Mouse (Mus musculus) heart, adult 2 months (tissue): ENCODE results near the gene Zfp503. TPM values are rescaled to one million over a fixed set of nuclear protein-coding genes. Genes with fewer than 3 reads are reported as not detected.

Experiments used
- DNase-seq, 2 experiments: peaks; one replicate each; pipeline ENCODE4 v3.0.0; 2021
- H3K27ac ChIP-seq: fragments of 200-600 bp; 2 replicates; pipeline ENCODE4 v1.8.1; 2022
- H3K27me3 ChIP-seq: fragments of 200-500 bp; 2 replicates; pipeline ENCODE4 v1.6.1; 2012; ENCODE audit warnings: mild to moderate bottlenecking, low read length, inconsistent platforms, mixed read lengths; ENCODE audit not compliant: control insufficient read depth, insufficient read depth
- H3K36me3 ChIP-seq: fragments of 200-500 bp; 2 replicates; pipeline ENCODE4 v1.6.1; 2012; ENCODE audit warnings: low read length, inconsistent platforms; ENCODE audit not compliant: control insufficient read depth, insufficient read depth
- H3K4me1 ChIP-seq: fragments of 200-500 bp; 2 replicates; pipeline ENCODE4 v1.6.1; 2011; ENCODE audit warnings: low read length; ENCODE audit not compliant: control insufficient read depth, insufficient read depth
- H3K4me3 ChIP-seq: fragments of 200-600 bp; 2 replicates; pipeline ENCODE4 v1.8.1; 2022
- H3K79me2 ChIP-seq: fragments of 200-500 bp; replicated peaks from 2 replicates; pipeline ENCODE4 v1.6.1; 2012; ENCODE audit warnings: mild to moderate bottlenecking, inconsistent platforms, low read length, moderate library complexity, mixed read lengths; ENCODE audit not compliant: control insufficient read depth, insufficient read depth
- H3K9ac ChIP-seq: fragments of 200-500 bp; 2 replicates; pipeline ENCODE4 v1.6.1; 2012; ENCODE audit warnings: low read depth, mild to moderate bottlenecking, control low read depth, inconsistent platforms, low read length, mixed read lengths
- CTCF ChIP-seq: fragments of 200-600 bp; IDR thresholded peaks from 2 replicates; pipeline ENCODE4 v1.8.1; 2022; ENCODE audit warnings: antibody characterized with exemption, mild to moderate bottlenecking, moderate library complexity
- EP300 ChIP-seq: fragments of 200-500 bp; IDR thresholded peaks from 2 replicates; pipeline ENCODE4 v1.6.1; 2011; ENCODE audit warnings: low read depth, low read length, control low read depth; ENCODE audit not compliant: insufficient read depth
- POLR2A ChIP-seq: fragments of 200-500 bp; IDR thresholded peaks from 2 replicates; pipeline ENCODE4 v1.6.1; 2011; ENCODE audit warnings: mild to moderate bottlenecking, low read depth, low read length, control low read depth; ENCODE audit not compliant: insufficient read depth
- WGBS: fragments of 180-500 bp; shearing (Covaris S2); methylation state at CpG from one replicate; pipeline ENCODE4 v1.1.7; 2018; 5-methylcytosine and 5-hydroxymethylcytosine counted together
- intact Hi-C: fragments of 180-260 bp; cut with DNase I; formaldehyde crosslinking; loops from one replicate; pipeline ENCODE4 v1.15.1; 2025
- polyA plus RNA-seq: library from polyadenylated mRNA; depleted of rRNA; stranded (reverse); fragments of >200 nt; gene quantifications from 2 replicates; pipeline ENCODE4 v1.2.3, GENCODE M21; 2012
- total RNA-seq, 2 experiments: library from RNA; stranded (reverse); gene quantifications; 2 replicates each; pipeline ENCODE4 v1.2.3; 2021

Gene Zfp503
- total and polyA plus RNA-seq, 3 experiments = 1.4 to 1.5 (median 1.5) TPM

- no peaks in the 10 kb centered on the region for H3K79me2 ChIP-seq
- H3K9ac ChIP-seq = no peak overlapping the region
- H3K4me1 ChIP-seq = no peaks in the 10 kb centered on the region
- no peak overlapping the region for H3K4me3 ChIP-seq
- peak; percentile 36 to 73 for DNase-seq
- intact Hi-C loops = loop anchor here (2.0 to 5.0 kb wide), 2 partner anchors 610 to 1078 kb away; no protein-coding TSS in a partner anchor
- no peaks in the 10 kb centered on the region for H3K27me3 ChIP-seq
- no peak overlapping the region for H3K27ac ChIP-seq
- 46% methylated on average over 4 of the region's 4 CpGs for WGBS
- H3K36me3 ChIP-seq = no peaks in the 10 kb centered on the region
- TF ChIP-seq POLR2A (no peak), EP300 (no peak), CTCF (peak; percentile 76)
These were observed 20.4 kb downstream of the Zfp503 start for GRCm38 (mm10) chr14:21968978-21969377.

- 81% methylated on average over 12 of the region's 12 CpGs for WGBS
- Histone ChIP-seq H3K79me2 (no peaks in the 10 kb centered on the region), H3K4me3 (no peak overlapping the region), H3K36me3 (no peaks in the 10 kb centered on the region), H3K27me3 (no peaks in the 10 kb centered on the region), H3K27ac (no peak overlapping the region), H3K4me1 (no peaks in the 10 kb centered on the region), H3K9ac (no peak overlapping the region)
- intact Hi-C loops = loop anchor here (2.0 to 5.0 kb wide), 2 partner anchors 611 to 1080 kb away; no protein-coding TSS in a partner anchor
- DNase-seq = no peak
- no peak for TF ChIP-seq CTCF
- TF ChIP-seq POLR2A = no peak
- TF ChIP-seq EP300 = no peak
These were observed 21.9 kb downstream of the Zfp503 start for GRCm38 (mm10) chr14:21967375-21968010.

DNA sequence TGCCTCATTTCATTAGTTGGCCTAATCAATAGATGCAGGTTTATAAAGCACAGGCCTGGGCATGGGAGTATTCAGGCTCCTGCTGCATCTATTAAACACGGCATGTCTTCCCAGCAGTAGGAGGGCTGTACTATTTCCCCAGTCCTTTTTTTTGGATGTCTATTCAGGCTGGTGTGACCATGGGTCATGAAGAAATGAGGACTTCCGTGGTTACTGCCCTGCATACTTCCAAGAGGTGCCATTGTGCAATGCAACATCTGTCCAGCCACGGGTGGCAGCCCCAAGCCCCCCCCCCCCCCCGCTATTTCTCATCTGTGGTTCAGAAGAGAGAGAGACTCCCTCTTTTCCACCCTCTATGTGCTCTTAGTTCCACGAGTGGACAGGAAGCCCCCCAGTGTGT is 23.1 kb downstream of the Zfp503 start:
- Histone ChIP-seq H3K27me3 (no peaks in the 10 kb centered on the region), H3K79me2 (no peaks in the 10 kb centered on the region), H3K27ac (no peak overlapping the region), H3K4me3 (no peak overlapping the region), H3K4me1 (no peaks in the 10 kb centered on the region), H3K36me3 (no peaks in the 10 kb centered on the region), H3K9ac (no peak overlapping the region)
- intact Hi-C loops = loop anchor here (5.0 kb wide), 1 partner anchor 1081 kb away; no protein-coding TSS in a partner anchor
- WGBS = 51% methylated on average over 5 of the region's 5 CpGs
- TF ChIP-seq CTCF (no peak), EP300 (no peak), POLR2A (no peak)
- DNase-seq = no peak

DNA sequence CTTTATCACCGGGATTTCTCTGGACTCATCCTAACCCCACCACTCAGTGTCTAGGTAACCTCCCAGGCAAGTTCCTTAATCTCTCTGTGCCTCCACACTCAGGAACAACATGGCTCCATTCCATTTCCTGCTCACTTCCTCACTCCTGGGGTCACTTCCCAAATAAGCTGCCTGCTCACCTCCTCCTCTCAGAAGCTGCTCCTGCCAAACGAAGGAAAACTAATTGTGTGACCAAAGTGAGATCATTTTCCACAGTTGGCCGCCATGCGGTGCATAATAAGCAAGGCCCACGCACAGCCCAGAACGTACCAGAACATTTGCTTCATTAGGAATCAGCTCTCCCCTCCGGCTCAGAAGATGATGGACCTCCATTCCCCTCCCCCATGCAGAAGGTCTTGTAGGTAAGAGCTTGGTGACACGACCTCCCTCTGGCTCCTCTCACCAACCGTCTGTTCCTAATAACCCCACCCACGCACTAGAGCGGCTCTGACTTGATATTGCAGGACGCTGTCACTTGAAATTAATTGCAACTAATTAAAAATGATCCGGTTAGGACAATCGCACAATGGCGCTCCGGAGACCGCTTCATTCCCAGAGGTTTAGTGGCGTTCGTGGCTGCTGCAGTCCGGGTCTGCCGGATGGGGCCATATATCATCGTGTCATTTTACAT is 26.9 kb downstream of the Zfp503 start:
- 77% methylated on average over 22 of the region's 22 CpGs for WGBS
- Histone ChIP-seq H3K36me3 (no peaks in the 10 kb centered on the region), H3K79me2 (no peaks in the 10 kb centered on the region), H3K4me3 (no peak overlapping the region), H3K4me1 (no peaks in the 10 kb centered on the region), H3K27ac (no peak overlapping the region), H3K27me3 (no peaks in the 10 kb centered on the region), H3K9ac (no peak overlapping the region)
- intact Hi-C loops = no loop called here
- DNase-seq = no peak
- TF ChIP-seq CTCF (no peak), EP300 (no peak), POLR2A (no peak)

GRCm38 (mm10) chr14:21959243-21959642 is 30.2 kb downstream of the Zfp503 start:
- intact Hi-C loops = no loop called here
- Histone ChIP-seq H3K4me3 (no peak overlapping the region), H3K4me1 (no peaks in the 10 kb centered on the region), H3K27ac (no peak overlapping the region), H3K9ac (no peak overlapping the region), H3K79me2 (no peaks in the 10 kb centered on the region), H3K36me3 (no peaks in the 10 kb centered on the region), H3K27me3 (no peaks in the 10 kb centered on the region)
- 30% methylated on average over 8 of the region's 8 CpGs for WGBS
- DNase-seq = no peak
- TF ChIP-seq EP300 (no peak), CTCF (no peak), POLR2A (no peak)

- intact Hi-C loops = no loop called here
- DNase-seq = no peak
- Histone ChIP-seq H3K27ac (no peak overlapping the region), H3K79me2 (no peaks in the 10 kb centered on the region), H3K27me3 (no peaks in the 10 kb centered on the region), H3K9ac (no peak overlapping the region), H3K4me1 (no peaks in the 10 kb centered on the region), H3K36me3 (no peaks in the 10 kb centered on the region), H3K4me3 (no peak overlapping the region)
- WGBS = 82% methylated on average over 5 of the region's 5 CpGs
- TF ChIP-seq POLR2A (no peak), CTCF (no peak), EP300 (no peak)
These were observed 30.8 kb downstream of the Zfp503 start for GRCm38 (mm10) chr14:21958643-21959042.
